Mouse (Mus musculus) bone marrow macrophage, adult 2 months (primary cell): Measurements from ENCODE around the gene Flt4.
"Not testable (repeated sequence)": the region's sequence is repeated elsewhere in the genome, so short reads cannot be mapped to it uniquely, and the experiment has no call there.

Experiments
- CTCF ChIP-seq: IDR thresholded peaks from 2 replicates; pipeline ENCODE4 v1.5.1; 2012; ENCODE audit warnings: low read depth, mild to moderate bottlenecking, low read length, moderate library complexity
- POLR2A ChIP-seq: IDR thresholded peaks from 2 replicates; pipeline ENCODE4 v1.6.1; 2012; ENCODE audit warnings: mild to moderate bottlenecking, low read depth, low read length, borderline replicate concordance

- not testable (repeated sequence) for TF ChIP-seq POLR2A, CTCF
Measured at GRCm38 (mm10) chr11:49608938-49609867, at the start of gene Flt4.
